Mouse (Mus musculus) liver, embryonic 14.5 days (tissue): Measurements from ENCODE around the gene Slc11a2. TPM values are rescaled to one million over a fixed set of nuclear protein-coding genes. Genes with fewer than 3 reads are reported as not detected.
A peak's percentile ranks its signal among the peaks of the same experiment; 100 is the strongest.

Experiments used
- ATAC-seq: fragments of 200-750 bp; cut with Nextera tagmentation; 2 replicates; pipeline ENCODE4 v1.8.0; 2017; ENCODE audit warnings: moderate number of reproducible peaks, mild to moderate bottlenecking, moderate library complexity; ENCODE audit not compliant: insufficient read depth
- DNase-seq, 3 experiments: peaks; one replicate each; pipeline ENCODE4 v3.0.0-alpha.2; 2012 to 2013; ENCODE audit warnings: low read depth in 3 of 3, low spot score in 3 of 3
- H3K27ac ChIP-seq: fragments of 300-500 bp; sonication (generic); 2 replicates; pipeline ENCODE4 v1.5.1; 2014; ENCODE audit warnings: moderate library complexity, mild to moderate bottlenecking, control low read depth, inconsistent platforms
- H3K27me3 ChIP-seq: fragments of 300-500 bp; sonication (generic); 2 replicates; pipeline ENCODE4 v1.6.1; 2014; ENCODE audit warnings: mild to moderate bottlenecking, low read length, moderate library complexity; ENCODE audit not compliant: control insufficient read depth, insufficient read depth
- H3K36me3 ChIP-seq: fragments of 300-500 bp; sonication (generic); replicated peaks from 2 replicates; pipeline ENCODE4 v1.6.1; 2014; ENCODE audit warnings: low read depth; ENCODE audit not compliant: control insufficient read depth, insufficient read depth
- H3K4me1 ChIP-seq, 2 experiments: fragments of 200-500 bp in 1 of 2; fragments of 300-500 bp in 1 of 2; sonication (generic) in 1 of 2; replicated peaks; 2 replicates each; pipeline ENCODE4 v1.6.1; 2012 to 2014; ENCODE audit warnings: antibody characterized with exemption in 1 of 2, inconsistent platforms in 1 of 2, low read length in 1 of 2; ENCODE audit not compliant: control insufficient read depth in 2 of 2, insufficient read depth in 2 of 2
- H3K4me2 ChIP-seq: fragments of 300-500 bp; sonication (generic); 2 replicates; pipeline ENCODE4 v1.6.1; 2014; ENCODE audit warnings: low read depth, mild to moderate bottlenecking, control low read depth, moderate library complexity
- H3K4me3 ChIP-seq, 2 experiments: fragments of 200-500 bp in 1 of 2; fragments of 300-500 bp in 1 of 2; sonication (generic) in 1 of 2; 2 replicates each; pipeline ENCODE4 v1.5.1; 2012 to 2014; ENCODE audit warnings: low read depth in 2 of 2, low read length in 2 of 2, mild to moderate bottlenecking in 2 of 2, control low read depth in 1 of 2, inconsistent platforms in 1 of 2, moderate library complexity in 1 of 2; ENCODE audit not compliant: insufficient read depth in 1 of 2
- H3K9ac ChIP-seq: fragments of 300-500 bp; sonication (generic); replicated peaks from 2 replicates; pipeline ENCODE4 v1.6.1; 2014; ENCODE audit warnings: mild to moderate bottlenecking, control low read depth, moderate library complexity
- H3K9me3 ChIP-seq: fragments of 300-500 bp; sonication (generic); 2 replicates; pipeline ENCODE4 v1.6.1; 2016; ENCODE audit warnings: low read length, mixed read lengths; ENCODE audit not compliant: control insufficient read depth
- CTCF ChIP-seq: IDR thresholded peaks from 2 replicates; pipeline ENCODE4 v1.5.1; 2016; ENCODE audit warnings: antibody characterized with exemption, low read depth, control low read depth
- EP300 ChIP-seq: IDR thresholded peaks from 2 replicates; pipeline ENCODE4 v1.6.1; 2016; ENCODE audit warnings: antibody characterized with exemption, low read depth
- WGBS: fragments of 180-500 bp; shearing (Covaris S2); extraction: QIAGEN DNeasy Blood & Tissue Kit; methylation state at CpG from one replicate; pipeline ENCODE4 v1.1.7; 2014; ENCODE audit not compliant: insufficient replicate concordance; 5-methylcytosine and 5-hydroxymethylcytosine counted together
- polyA plus RNA-seq, 2 experiments: library from polyadenylated mRNA; depleted of rRNA in 1 of 2; stranded (reverse) in 1 of 2; unstranded in 1 of 2; fragments of >200 nt; fragmentation: Nextera tagmentation in 1 of 2; extraction: Ambion mirVana in 1 of 2; gene quantifications; 2 replicates each; pipeline versions ENCODE4 v1.2.1 to v1.2.3; 2012 to 2014

Slc11a2 gene
- polyA plus RNA-seq (2012; rRNA removed) (38.4 and 40.8 TPM in 2 replicates), polyA plus RNA-seq (2014; fragmentation: Nextera tagmentation; extraction: Ambion mirVana) (37.7 and 38.4 TPM in 2 replicates)

DNA sequence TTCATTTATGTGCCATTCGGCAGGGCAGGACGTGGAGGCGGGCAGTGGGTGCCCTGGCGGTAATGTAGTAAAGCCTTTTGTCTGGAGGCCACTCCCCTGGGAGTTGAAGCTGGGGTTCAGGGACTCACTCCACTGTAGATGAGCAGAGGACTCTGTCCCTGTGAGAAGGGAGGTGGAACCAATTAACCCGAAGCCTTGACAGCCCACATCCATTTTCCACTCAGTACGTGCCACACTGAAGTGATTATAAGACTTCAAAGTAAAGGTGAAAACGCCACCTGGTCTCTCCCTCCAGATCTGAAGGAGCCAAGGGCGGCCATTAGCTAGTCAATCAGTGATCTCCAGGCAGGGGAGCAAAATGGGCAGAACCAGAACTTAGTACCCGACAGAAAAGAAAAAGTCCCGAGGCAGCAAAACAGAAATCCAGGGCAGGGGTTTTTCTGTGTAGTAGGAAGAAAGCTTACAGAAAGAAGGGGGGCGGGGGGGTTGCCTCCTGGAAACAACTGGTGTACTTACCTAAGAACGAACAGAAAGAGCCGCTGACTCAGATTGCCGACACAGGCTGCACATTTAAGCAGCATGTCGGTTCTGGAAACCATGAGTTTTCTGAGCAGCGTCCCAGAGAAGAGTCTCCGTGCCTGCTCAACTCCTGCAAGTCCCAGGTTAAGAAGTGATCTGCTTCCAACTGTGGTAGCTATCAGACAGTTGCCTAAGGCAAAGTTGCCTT, at the start of gene Slc11a2:
Gene Slc11a2, minus strand, starts transcription at position 677 of the 727 bp plus-strand sequence.
- H3K36me3 ChIP-seq = no peaks in the 10 kb centered on the region
- peak within 1 kb of the TSS; percentile 79 for H3K9ac ChIP-seq
- ATAC-seq (no peak), DNase-seq (no peak)
- 32% methylated on average over 17 of the region's 17 CpGs for WGBS
- peaks cover 12% of the 10 kb centered on the region for H3K27me3 ChIP-seq
- H3K4me1 ChIP-seq = peaks cover 22 to 25% of the 10 kb centered on the region in 2 experiments
- TF ChIP-seq EP300 (no peak), CTCF (no peak)
- H3K9me3 ChIP-seq = no peaks in the 10 kb centered on the region
- peak within 1 kb of the TSS; percentile 40 to 100 for H3K4me3 ChIP-seq
- peak within 1 kb of the TSS; percentile 100 for H3K4me2 ChIP-seq
- no peak within 1 kb of the TSS for H3K27ac ChIP-seq

DNA sequence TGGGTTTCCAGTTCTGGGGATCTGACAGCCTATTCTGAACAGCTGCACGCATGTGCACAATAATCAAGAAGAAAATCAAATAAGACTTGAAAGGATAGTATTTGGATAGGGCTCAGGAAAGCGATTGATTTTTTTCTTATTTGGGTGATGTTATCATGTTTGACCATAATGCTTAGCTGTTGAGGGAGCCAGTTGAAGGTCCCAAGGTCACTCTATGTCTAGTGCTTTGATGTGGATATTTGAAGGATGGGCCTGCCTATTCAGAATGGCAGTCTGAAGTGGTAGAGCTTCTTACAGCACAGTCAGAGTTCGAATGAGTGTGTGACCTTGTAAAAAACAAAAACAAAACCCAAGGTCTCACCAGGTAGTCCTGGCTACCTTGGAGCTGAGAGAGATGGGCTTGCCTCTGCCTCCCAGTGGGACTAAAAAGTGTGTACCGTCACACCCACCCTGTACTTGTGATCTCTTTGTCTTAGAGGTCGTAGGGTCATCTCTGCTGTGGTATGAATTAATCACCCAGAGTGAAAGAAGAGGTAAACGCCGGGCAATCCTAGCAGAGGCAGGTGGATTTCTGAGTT, 49.1 kb upstream of the Slc11a2 start:
- TF ChIP-seq EP300 (no peak), CTCF (no peak)
- no peaks in the 10 kb centered on the region for H3K9me3 ChIP-seq
- no peak overlapping the region for H3K9ac ChIP-seq
- peaks cover 5 to 11% of the 10 kb centered on the region in 2 experiments for H3K4me1 ChIP-seq
- no peak overlapping the region for H3K4me3 ChIP-seq
- H3K27me3 ChIP-seq = no peaks in the 10 kb centered on the region
- peaks cover 3% of the 10 kb centered on the region for H3K36me3 ChIP-seq
- DNase-seq = no peak
- ATAC-seq = no peak
- H3K27ac ChIP-seq = no peak overlapping the region
- WGBS = 71% methylated on average over 7 of the region's 7 CpGs
- H3K4me2 ChIP-seq = no peak overlapping the region

DNA sequence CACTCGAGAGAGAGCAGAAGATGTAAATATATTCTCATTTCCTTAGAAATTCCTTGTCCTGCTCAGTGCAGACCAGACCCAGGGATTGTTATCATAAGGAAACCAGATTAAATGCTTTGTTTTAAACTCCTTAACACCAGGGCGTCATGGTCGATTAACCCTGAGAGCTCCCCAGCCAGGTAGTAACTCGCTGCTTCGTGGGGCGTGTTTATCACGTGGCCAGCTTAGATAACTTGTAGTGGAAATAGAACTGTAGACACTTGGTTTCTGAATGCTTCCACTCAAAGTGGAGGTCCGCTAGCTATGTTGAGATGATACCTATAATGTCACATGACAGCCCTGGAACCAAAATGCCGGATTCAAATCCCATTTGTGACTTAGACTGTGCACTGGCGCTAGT, 45.2 kb upstream of the Slc11a2 start:
- Histone ChIP-seq H3K4me1 (peaks cover 5 to 15% of the 10 kb centered on the region in 2 experiments), H3K36me3 (no peaks in the 10 kb centered on the region), H3K27me3 (no peaks in the 10 kb centered on the region), H3K4me2 (peak overlapping the region; percentile 78), H3K4me3 (peak overlapping the region in 1 of 2 experiments; percentile 66; a peak in 2 of 4 replicates), H3K9me3 (no peaks in the 10 kb centered on the region), H3K27ac (no peak overlapping the region), H3K9ac (no peak overlapping the region)
- TF ChIP-seq CTCF (no peak), EP300 (no peak)
- 41% methylated on average over 10 of the region's 10 CpGs for WGBS
- ATAC-seq = no peak
- DNase-seq = no peak

DNA sequence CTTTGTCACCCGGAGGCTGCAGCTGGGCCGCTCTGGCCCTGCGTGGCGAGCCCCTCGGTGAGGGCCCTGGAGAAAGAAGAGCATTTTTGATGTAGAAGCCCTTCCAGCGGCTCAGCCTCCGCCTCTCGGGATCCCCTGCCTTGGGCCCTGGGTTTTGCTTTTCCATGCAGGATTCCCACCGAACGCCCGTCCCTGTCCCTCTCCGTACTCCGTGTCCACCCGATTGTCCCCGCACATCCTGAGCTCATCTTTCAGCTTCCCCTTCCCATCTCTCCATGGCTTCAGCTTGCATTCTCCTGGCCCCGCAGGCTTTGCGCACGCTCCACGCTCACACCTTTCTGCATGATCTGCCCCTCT, 44.3 kb upstream of the Slc11a2 start:
- TF ChIP-seq CTCF (no peak), EP300 (no peak)
- H3K36me3 ChIP-seq = no peaks in the 10 kb centered on the region
- peak; percentile 16; the same call in 1 of the 2 replicates for ATAC-seq
- H3K27ac ChIP-seq = no peak overlapping the region
- H3K4me1 ChIP-seq = peaks cover 5 to 15% of the 10 kb centered on the region in 2 experiments
- peak overlapping the region; percentile 71 for H3K9ac ChIP-seq
- whole genome bisulfite sequencing = under 1% methylated on average over 19 of the region's 19 CpGs
- no peaks in the 10 kb centered on the region for H3K9me3 ChIP-seq
- peak overlapping the region; percentile 66 to 84 for H3K4me3 ChIP-seq
- H3K4me2 ChIP-seq = peak overlapping the region; percentile 78
- no peaks in the 10 kb centered on the region for H3K27me3 ChIP-seq
- DNase-seq = no peak
